Mouse (Mus musculus): ENCODE results near the gene Ankfy1. TPM values are rescaled to one million over a fixed set of nuclear protein-coding genes. Genes with fewer than 3 reads are reported as not detected.
A peak's percentile ranks its signal among the peaks of the same experiment; 100 is the strongest.

Ankfy1 gene
- polyA plus RNA-seq, 1 experiment, result 90.7 TPM

DNA sequence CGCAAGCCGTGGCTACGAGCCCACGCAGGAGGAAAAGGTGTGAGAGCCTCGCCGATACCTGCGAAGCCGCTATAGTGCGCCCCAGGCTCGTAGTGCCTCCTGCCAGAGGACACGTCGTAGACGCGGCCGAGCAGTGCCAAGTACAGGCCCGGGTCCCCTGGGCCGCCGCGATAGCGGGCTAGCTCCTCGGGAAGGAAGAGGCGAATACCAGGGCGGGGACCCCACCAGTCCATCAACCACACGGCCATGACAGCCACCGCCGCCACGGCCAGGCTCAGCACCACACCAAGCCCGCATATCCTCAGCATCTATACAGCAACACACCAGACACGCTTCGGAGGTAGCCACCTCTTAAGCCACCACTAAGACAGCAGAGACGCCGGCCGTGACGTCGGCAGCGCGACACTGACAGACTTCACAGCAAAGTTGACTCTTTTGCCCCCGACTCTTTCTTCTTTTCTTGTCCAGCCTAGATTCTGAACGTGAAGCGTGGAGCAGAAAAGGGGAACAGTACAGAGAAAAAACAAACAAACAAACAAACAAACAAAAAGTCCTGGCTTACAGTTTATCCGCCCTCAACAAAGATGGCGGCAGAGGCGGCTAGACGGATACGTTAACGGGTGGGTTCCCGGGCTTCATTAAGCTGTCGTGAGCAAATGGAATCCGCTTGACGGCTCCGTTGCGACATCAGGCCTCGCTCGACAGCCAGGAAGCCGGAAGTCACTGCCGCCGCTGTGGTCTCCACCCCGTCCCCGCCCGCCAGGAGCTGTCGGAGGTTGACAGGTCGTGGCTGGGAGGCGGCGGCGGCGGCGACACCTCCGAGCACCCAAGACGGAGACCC is 105.9 kb downstream of the Ankfy1 start, which contains the start of the genes Cyb5d2 and Zzef1:
Gene Cyb5d2 (minus strand): TSS at position 688 of the 841 bp plus-strand sequence.
Gene Zzef1 (plus strand): TSS at position 772 of the 841 bp plus-strand sequence.
- WGBS, result under 1% methylated on average over 69 of the region's 69 CpGs
- H3K4me3 ChIP-seq (ENCODE audit: insufficient read depth, low read depth, low read length), result peak within 1 kb of the TSS; percentile 77
- no peaks in the 10 kb centered on the region for H3K4me1 ChIP-seq (ENCODE audit: control insufficient read depth, insufficient read depth, low read length)
- peak within 1 kb of the TSS; percentile 88 for H3K27ac ChIP-seq (ENCODE audit: insufficient read depth, low read depth, low read length)
- TF ChIP-seq CTCF (IDR thresholded peaks at IDR 0.05; ENCODE audit: insufficient read depth, low read depth, low read length) (no peak), POLR2A (IDR thresholded peaks at IDR 0.05; ENCODE audit: insufficient read depth, low read depth, low read length) (peak; percentile 62; the same call in 1 of the 2 replicates)

DNA sequence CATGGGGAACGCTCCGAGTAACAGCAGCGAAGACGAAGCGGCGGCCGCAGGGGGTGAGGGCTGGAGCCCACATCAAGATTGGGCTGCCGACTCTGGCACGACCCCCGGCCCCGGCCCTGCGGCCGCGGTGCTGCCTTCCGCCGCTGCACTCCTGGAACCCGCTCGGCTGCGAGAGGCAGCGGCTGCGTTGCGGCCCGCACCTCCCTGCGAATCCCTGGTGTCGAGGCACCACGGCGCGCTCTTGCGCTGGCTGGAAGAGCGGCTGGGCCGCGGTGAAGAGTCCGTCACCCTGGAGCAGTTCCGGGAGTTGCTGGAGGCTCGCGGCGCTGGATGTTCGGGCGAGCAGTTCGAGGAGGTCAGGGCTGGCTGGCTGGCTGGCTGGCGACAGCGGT is 106.5 kb downstream of the Ankfy1 start:
- 0% methylated on average over 42 of the region's 42 CpGs for WGBS
- Histone ChIP-seq H3K27ac (ENCODE audit: insufficient read depth, low read depth, low read length) (0 out of 2 replicates have a peak overlapping the region, but pooled peaks have one; percentile 22), H3K4me3 (ENCODE audit: insufficient read depth, low read depth, low read length) (peak overlapping the region; percentile 77), H3K4me1 (ENCODE audit: control insufficient read depth, insufficient read depth, low read length) (no peaks in the 10 kb centered on the region)
- no peak for TF ChIP-seq CTCF (IDR thresholded peaks at IDR 0.05; ENCODE audit: insufficient read depth, low read depth, low read length)
- TF ChIP-seq POLR2A (IDR thresholded peaks at IDR 0.05; ENCODE audit: insufficient read depth, low read depth, low read length), result no peak

DNA sequence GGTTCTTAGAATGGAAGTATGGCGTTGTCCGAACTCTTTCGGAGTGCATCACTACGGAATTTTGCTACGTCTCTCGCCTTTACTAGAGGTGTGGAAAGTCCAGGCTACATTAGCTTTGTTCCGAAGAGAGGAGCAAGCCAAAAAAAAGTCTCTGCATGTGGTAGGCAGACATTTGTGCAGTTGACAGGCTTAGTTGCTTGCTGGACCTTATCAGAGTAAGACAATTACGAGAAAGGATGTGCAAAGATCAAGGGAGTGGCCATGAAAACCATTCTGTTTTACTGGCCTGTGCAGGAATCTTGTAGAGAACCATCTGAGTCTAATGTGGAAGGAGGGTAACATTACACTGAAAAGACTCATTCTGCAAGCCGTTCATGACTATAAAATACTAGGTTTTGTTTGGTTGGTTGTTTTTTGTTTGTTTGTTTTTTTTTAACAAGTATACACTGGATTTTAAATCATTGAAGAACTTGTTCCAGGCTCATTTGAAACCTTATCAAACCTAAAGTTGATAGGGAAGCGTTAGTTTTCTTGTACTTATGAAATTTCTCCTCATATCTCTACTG is 107.0 kb downstream of the Ankfy1 start:
- WGBS, result 9% methylated on average over 10 of the region's 10 CpGs
- H3K27ac ChIP-seq (ENCODE audit: insufficient read depth, low read depth, low read length), result no peak overlapping the region

DNA sequence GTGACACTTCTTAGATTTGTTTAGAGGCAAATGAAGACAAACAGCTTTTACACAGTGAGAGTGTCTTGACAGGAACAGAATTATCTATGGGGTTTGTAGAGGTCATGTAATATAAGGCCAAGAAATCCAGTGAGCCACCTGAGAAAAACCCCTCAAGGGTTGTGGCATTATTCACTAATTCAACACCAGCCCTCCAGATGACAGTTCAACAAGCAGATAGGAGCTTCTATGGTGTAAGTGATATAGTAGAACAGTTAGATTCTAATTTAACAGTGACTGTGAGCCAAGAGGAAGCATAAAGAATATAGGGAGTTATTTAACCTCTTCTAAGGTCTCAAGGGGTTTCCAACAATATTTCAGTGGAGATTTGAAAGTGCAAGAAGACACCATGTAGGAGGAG is 108.3 kb downstream of the Ankfy1 start:
- no peak for TF ChIP-seq CTCF (IDR thresholded peaks at IDR 0.05; ENCODE audit: insufficient read depth, low read depth, low read length)
- no peaks in the 10 kb centered on the region for H3K4me1 ChIP-seq (ENCODE audit: control insufficient read depth, insufficient read depth, low read length)

More for the DNA sequence above, 107.0 kb downstream of the Ankfy1 start:
- Histone ChIP-seq H3K4me3 (ENCODE audit: insufficient read depth, low read depth, low read length) (peak overlapping the region; percentile 77), H3K4me1 (ENCODE audit: control insufficient read depth, insufficient read depth, low read length) (no peaks in the 10 kb centered on the region)
- TF ChIP-seq CTCF (IDR thresholded peaks at IDR 0.05; ENCODE audit: insufficient read depth, low read depth, low read length) (no peak), POLR2A (IDR thresholded peaks at IDR 0.05; ENCODE audit: insufficient read depth, low read depth, low read length) (no peak)

DNA sequence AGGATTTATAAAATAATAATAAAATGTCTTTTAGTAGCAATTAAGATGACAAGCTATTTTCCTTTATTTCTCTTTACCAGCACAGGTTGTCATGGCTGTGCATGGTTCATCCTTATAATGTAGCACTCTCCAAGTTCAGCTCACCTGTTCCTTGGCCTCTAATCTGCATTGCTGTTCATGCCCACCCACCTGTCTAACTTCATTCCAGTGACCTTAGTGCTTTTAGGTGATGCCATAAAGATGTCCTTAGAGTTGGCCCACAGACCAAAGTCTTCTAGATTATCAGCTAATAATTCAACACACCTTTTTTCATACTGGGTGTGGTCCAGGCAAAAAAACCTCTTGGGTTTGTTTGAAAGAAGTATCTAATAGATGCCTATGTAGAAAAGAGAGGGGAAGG is 111.4 kb downstream of the Ankfy1 start:
- TF ChIP-seq POLR2A (IDR thresholded peaks at IDR 0.05; ENCODE audit: insufficient read depth, low read depth, low read length) (no peak), CTCF (IDR thresholded peaks at IDR 0.05; ENCODE audit: insufficient read depth, low read depth, low read length) (no peak)
- Histone ChIP-seq H3K4me3 (ENCODE audit: insufficient read depth, low read depth, low read length) (no peak overlapping the region), H3K27ac (ENCODE audit: insufficient read depth, low read depth, low read length) (no peak overlapping the region), H3K4me1 (ENCODE audit: control insufficient read depth, insufficient read depth, low read length) (no peaks in the 10 kb centered on the region)

More for the DNA sequence above, 108.3 kb downstream of the Ankfy1 start:
- Histone ChIP-seq H3K27ac (ENCODE audit: insufficient read depth, low read depth, low read length) (no peak overlapping the region), H3K4me3 (ENCODE audit: insufficient read depth, low read depth, low read length) (no peak overlapping the region)

DNA sequence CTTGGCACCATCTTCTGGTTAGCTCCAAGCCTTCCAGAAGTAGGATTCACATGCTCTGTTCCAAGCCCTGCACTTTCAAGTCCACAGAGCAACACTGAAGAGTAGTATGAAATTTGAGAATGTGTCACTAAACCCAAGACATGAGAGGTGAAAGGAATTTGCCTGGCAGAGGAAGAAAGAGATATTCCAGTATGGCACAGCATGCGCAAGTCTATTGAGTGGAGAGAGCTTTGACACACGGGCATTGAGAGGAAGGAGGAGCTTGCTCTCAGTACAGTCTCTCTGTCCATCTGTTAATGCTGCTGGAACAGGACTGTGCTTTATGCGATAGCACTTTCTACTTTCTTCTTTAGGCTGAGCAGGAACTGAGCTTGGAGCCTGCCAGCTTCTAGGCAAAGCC is 113.2 kb downstream of the Ankfy1 start:
- WGBS, result 66% methylated on average over 3 of the region's 3 CpGs
- no peaks in the 10 kb centered on the region for H3K4me1 ChIP-seq (ENCODE audit: control insufficient read depth, insufficient read depth, low read length)
- no peak overlapping the region for H3K4me3 ChIP-seq (ENCODE audit: insufficient read depth, low read depth, low read length)
- TF ChIP-seq POLR2A (IDR thresholded peaks at IDR 0.05; ENCODE audit: insufficient read depth, low read depth, low read length) (no peak), CTCF (IDR thresholded peaks at IDR 0.05; ENCODE audit: insufficient read depth, low read depth, low read length) (no peak)
- H3K27ac ChIP-seq (ENCODE audit: insufficient read depth, low read depth, low read length), result no peak overlapping the region

DNA sequence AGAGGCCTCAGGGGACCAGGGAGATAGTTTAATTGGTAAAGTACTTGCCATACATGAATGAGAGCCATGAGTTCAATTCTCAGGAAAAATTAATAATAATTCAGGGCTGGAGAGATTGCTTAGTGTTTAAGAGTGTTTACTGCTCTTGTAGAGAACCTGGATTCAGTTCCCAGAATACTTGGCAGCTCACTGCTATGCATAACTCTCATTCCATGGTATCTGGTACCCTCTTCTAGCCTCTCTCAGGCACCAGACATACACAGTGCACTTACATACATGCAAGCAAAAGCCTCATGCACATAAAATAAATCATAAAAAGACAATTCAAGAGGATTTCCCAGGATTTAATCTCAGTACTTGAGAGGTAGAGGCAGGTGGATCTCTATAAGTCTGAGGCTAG is 114.8 kb downstream of the Ankfy1 start:
- Histone ChIP-seq H3K4me3 (ENCODE audit: insufficient read depth, low read depth, low read length) (no peak overlapping the region), H3K27ac (ENCODE audit: insufficient read depth, low read depth, low read length) (no peak overlapping the region), H3K4me1 (ENCODE audit: control insufficient read depth, insufficient read depth, low read length) (no peaks in the 10 kb centered on the region)
- TF ChIP-seq CTCF (IDR thresholded peaks at IDR 0.05; ENCODE audit: insufficient read depth, low read depth, low read length) (no peak), POLR2A (IDR thresholded peaks at IDR 0.05; ENCODE audit: insufficient read depth, low read depth, low read length) (no peak)

DNA sequence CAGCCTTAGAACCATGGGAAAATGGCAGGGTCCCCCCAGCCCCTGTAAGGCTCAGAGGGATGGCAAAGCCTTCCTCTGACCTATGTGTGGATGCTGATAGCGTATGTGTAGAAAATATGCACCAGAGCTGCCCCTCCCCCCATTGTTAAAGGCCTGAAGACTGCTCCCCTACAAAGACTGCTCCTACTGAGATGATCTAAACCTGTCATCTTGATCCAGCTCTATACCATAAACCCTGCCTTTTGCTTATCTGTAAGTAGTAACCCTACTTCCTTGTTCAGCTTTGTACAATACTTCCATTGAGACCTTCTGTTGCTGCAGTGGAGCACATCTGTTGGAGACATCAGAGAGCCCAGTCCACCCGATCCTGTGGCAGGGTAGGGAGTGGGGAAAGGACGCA is 115.4 kb downstream of the Ankfy1 start:
- H3K4me3 ChIP-seq (ENCODE audit: insufficient read depth, low read depth, low read length), result no peak overlapping the region
- no peaks in the 10 kb centered on the region for H3K4me1 ChIP-seq (ENCODE audit: control insufficient read depth, insufficient read depth, low read length)
- WGBS, result 94% methylated on average over 3 of the region's 3 CpGs
- no peak overlapping the region for H3K27ac ChIP-seq (ENCODE audit: insufficient read depth, low read depth, low read length)
- TF ChIP-seq CTCF (IDR thresholded peaks at IDR 0.05; ENCODE audit: insufficient read depth, low read depth, low read length) (no peak), POLR2A (IDR thresholded peaks at IDR 0.05; ENCODE audit: insufficient read depth, low read depth, low read length) (no peak)

DNA sequence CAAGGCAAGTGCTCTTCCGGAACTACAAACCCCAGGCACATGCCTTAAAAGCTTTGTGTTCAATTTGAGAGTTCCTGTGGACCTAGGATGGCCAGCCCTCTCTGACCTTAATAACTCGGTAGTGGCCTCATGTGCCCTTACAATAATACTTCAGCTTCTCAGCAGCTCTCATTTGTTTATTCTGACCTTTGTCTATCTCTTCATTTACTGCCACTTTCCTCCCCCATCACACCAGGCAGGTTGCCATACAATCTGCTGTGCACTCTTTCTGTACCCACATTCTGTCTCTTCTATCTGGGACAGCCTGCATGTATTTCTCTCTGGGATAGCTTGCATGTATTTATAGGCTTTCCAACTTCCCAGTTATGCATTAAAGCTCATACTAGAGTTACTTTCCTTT is 116.8 kb downstream of the Ankfy1 start:
- no peak overlapping the region for H3K27ac ChIP-seq (ENCODE audit: insufficient read depth, low read depth, low read length)
- TF ChIP-seq POLR2A (IDR thresholded peaks at IDR 0.05; ENCODE audit: insufficient read depth, low read depth, low read length) (no peak), CTCF (IDR thresholded peaks at IDR 0.05; ENCODE audit: insufficient read depth, low read depth, low read length) (no peak)
- H3K4me3 ChIP-seq (ENCODE audit: insufficient read depth, low read depth, low read length), result no peak overlapping the region
- no peaks in the 10 kb centered on the region for H3K4me1 ChIP-seq (ENCODE audit: control insufficient read depth, insufficient read depth, low read length)
- WGBS, result 62% methylated on average over 2 of the region's 2 CpGs

Measured in olfactory bulb, adult 2 months (tissue).